Mouse (Mus musculus): ENCODE results near the gene Mthfr. TPM values are rescaled to one million over a fixed set of nuclear protein-coding genes. Genes with fewer than 3 reads are reported as not detected.

Gene Mthfr
- total RNA-seq (2021), result 10 to 100 TPM; 30.2 to 32.2 TPM
- long read RNA-seq, experiment 1, full-length matches to known transcripts, result 2 of 29 reads
- long read RNA-seq, experiment 1, partial matches to known transcripts, result 3 of 29 reads
- long read RNA-seq, experiment 1, other reads (novel, unspliced or antisense), result 24 of 29 reads
- long read RNA-seq, experiment 2, full-length matches to known transcripts, result 2 of 16 reads
- long read RNA-seq, experiment 2, partial matches to known transcripts, result 0 of 16 reads
- long read RNA-seq, experiment 2, other reads (novel, unspliced or antisense), result 14 of 16 reads

GRCm38 (mm10) chr4:148038600-148039253 lies at the start of gene Mthfr, which contains the start of gene Clcn6:
Gene Mthfr, plus strand, starts transcription at chr4:148039077.
Gene Clcn6, minus strand, starts transcription at chr4:148038821.
- DNase-seq (ENCODE audit: low spot score in 2 of 2), result peak; percentile 99

- no peak for DNase-seq (ENCODE audit: low spot score in 2 of 2)
These were observed 45.2 kb upstream of the Mthfr start for GRCm38 (mm10) chr4:147993571-147994095.

- no peak for DNase-seq (ENCODE audit: low spot score in 2 of 2)
These were observed 43.6 kb upstream of the Mthfr start for GRCm38 (mm10) chr4:147995311-147995710.

- no peak for DNase-seq (ENCODE audit: low spot score in 2 of 2)
These were observed 38.6 kb upstream of the Mthfr start, which contains the start of gene Nppa for GRCm38 (mm10) chr4:148000202-148000772. Gene Nppa, plus strand, starts transcription at chr4:148000722.

GRCm38 (mm10) chr4:148001013-148001789 lies 37.7 kb upstream of the Mthfr start:
- DNase-seq (ENCODE audit: low spot score in 2 of 2), result no peak

- no peak for DNase-seq (ENCODE audit: low spot score in 2 of 2)
These were observed 37.0 kb upstream of the Mthfr start for GRCm38 (mm10) chr4:148001866-148002265.

GRCm38 (mm10) chr4:148004361-148004760 lies 34.5 kb upstream of the Mthfr start:
- no peak for DNase-seq (ENCODE audit: low spot score in 2 of 2)

GRCm38 (mm10) chr4:148008412-148008811 lies 30.5 kb upstream of the Mthfr start:
- no peak for DNase-seq (ENCODE audit: low spot score in 2 of 2)

- DNase-seq (ENCODE audit: low spot score in 2 of 2), result no peak
These were observed 29.2 kb upstream of the Mthfr start for GRCm38 (mm10) chr4:148009641-148010040.

GRCm38 (mm10) chr4:148011332-148011731 lies 27.5 kb upstream of the Mthfr start:
- DNase-seq (ENCODE audit: low spot score in 2 of 2), result no peak

- no peak for DNase-seq (ENCODE audit: low spot score in 2 of 2)
These were observed 26.7 kb upstream of the Mthfr start for GRCm38 (mm10) chr4:148012216-148012615.

GRCm38 (mm10) chr4:148015418-148015817 lies 23.5 kb upstream of the Mthfr start:
- no peak for DNase-seq (ENCODE audit: low spot score in 2 of 2)

- no peak for DNase-seq (ENCODE audit: low spot score in 2 of 2)
These were observed 21.9 kb upstream of the Mthfr start for GRCm38 (mm10) chr4:148016981-148017380.

- DNase-seq (ENCODE audit: low spot score in 2 of 2), result no peak
These were observed 20.5 kb upstream of the Mthfr start for GRCm38 (mm10) chr4:148018410-148018809.

- DNase-seq (ENCODE audit: low spot score in 2 of 2), result no peak
These were observed 14.9 kb upstream of the Mthfr start for GRCm38 (mm10) chr4:148024003-148024402.

- DNase-seq (ENCODE audit: low spot score in 2 of 2), result no peak
These were observed 9.6 kb upstream of the Mthfr start for GRCm38 (mm10) chr4:148029297-148029696.

GRCm38 (mm10) chr4:148030506-148030905 lies 8.4 kb upstream of the Mthfr start:
- no peak for DNase-seq (ENCODE audit: low spot score in 2 of 2)

- no peak for DNase-seq (ENCODE audit: low spot score in 2 of 2)
These were observed 4.9 kb upstream of the Mthfr start for GRCm38 (mm10) chr4:148033858-148034410.

- no peak for DNase-seq (ENCODE audit: low spot score in 2 of 2)
These were observed 3.4 kb upstream of the Mthfr start for GRCm38 (mm10) chr4:148035440-148035839.

GRCm38 (mm10) chr4:148038079-148038599 lies 738 bp upstream of the Mthfr start:
- no peak for DNase-seq (ENCODE audit: low spot score in 2 of 2)

Measured in gastrocnemius, postnatal 4 days (tissue).